13 mouse cellular contexts compared by ENCODE assay signal in the genomic region with DNA sequence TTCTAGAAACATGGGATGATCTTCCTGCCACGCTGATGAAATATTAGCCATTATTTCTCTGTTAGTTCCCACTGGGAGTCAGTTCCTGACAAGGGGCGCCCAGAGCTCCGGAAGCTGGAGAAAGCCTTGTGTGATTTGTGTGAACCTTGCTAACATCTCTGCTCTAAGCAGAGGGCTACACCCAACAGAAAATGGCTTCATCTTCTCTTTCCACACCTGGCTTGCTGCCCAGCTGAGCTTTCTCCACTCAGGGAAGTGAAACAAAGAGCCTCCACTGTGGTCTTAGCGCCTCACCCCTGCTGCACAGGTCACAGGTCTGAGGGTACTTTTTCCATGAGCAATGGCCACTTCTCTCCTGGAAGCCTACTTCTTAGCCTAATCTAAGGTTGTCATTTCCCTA.
DNase-seq lines count a peak whose midpoint lies in the region; ATAC-seq and TF ChIP-seq lines count a peak whose summit lies in the region.
"Had no signal": no experiment of that assay in that cellular context is flagged by ENCODE, and none has a peak within 500 bp of the region (broad histone marks: within the 10 kb centered on the region; RNA-seq: fewer than 3 reads in every experiment).

No protein-coding gene starts in this region.

- TF ChIP-seq CTCF in hindbrain, postnatal 0 days (IDR thresholded peaks at IDR 0.05; ENCODE audit: low read depth) = no peak
- TF ChIP-seq CTCF in kidney, postnatal 0 days (IDR thresholded peaks at IDR 0.05; ENCODE audit: low read depth) = no peak

- H3K9ac ChIP-seq in hindbrain, postnatal 0 days (replicated peaks; ENCODE audit: low read length) = no peak overlapping the region
- H3K9ac ChIP-seq in hindbrain, embryonic 14.5 days = no peak overlapping the region
- H3K9ac ChIP-seq in kidney, postnatal 0 days (ENCODE audit: low read depth, low read length) = no peak overlapping the region

- H3K36me3 ChIP-seq in hindbrain, postnatal 0 days (ENCODE audit: insufficient read depth, low read length) = no peaks in the 10 kb centered on the region
- H3K36me3 ChIP-seq in hindbrain, embryonic 14.5 days (replicated peaks; ENCODE audit: control insufficient read depth, insufficient read depth) = no peaks in the 10 kb centered on the region
- H3K36me3 ChIP-seq in kidney, postnatal 0 days (ENCODE audit: insufficient read depth, low read length) = no peaks in the 10 kb centered on the region

- no peak overlapping the region for H3K4me2 ChIP-seq in hindbrain, postnatal 0 days (ENCODE audit: low read depth, low read length)
- H3K4me2 ChIP-seq in hindbrain, embryonic 14.5 days (replicated peaks) = no peak overlapping the region
- H3K4me2 ChIP-seq in kidney, postnatal 0 days (ENCODE audit: low read length) = no peak overlapping the region

- 69% methylated on average over 4 of the region's 4 CpGs for WGBS in hindbrain, postnatal 0 days
- WGBS in hindbrain, embryonic 14.5 days = 85% methylated on average over 4 of the region's 4 CpGs
- WGBS in kidney, postnatal 0 days = 52% methylated on average over 4 of the region's 4 CpGs

- DNase-seq in hindbrain, postnatal 0 days (ENCODE audit: low spot score) = no peak
- DNase-seq in hindbrain, embryonic 14.5 days (ENCODE audit: low spot score) = no peak
- DNase-seq in A20 (ENCODE audit: low read depth, low spot score) = peak; percentile 41
- peak; percentile 32 for DNase-seq in adrenal gland, postnatal 14 days
- DNase-seq in kidney, postnatal 0 days (ENCODE audit: low spot score) = peak; percentile 12
- no peak for DNase-seq in gastrocnemius, postnatal 10 days
- DNase-seq in Muller cell, postnatal 12 days (ENCODE audit: inconsistent ontology term) = no peak
- no peak for DNase-seq in T-cell, adult 2 months (ENCODE audit: low spot score)
- DNase-seq: layer of hippocampus, adult 9-11 months; liver; spleen, adult 18-20 months; thymus, adult 2 months had no signal

- H3K9me3 ChIP-seq in hindbrain, postnatal 0 days (ENCODE audit: low read length) = no peaks in the 10 kb centered on the region
- H3K9me3 ChIP-seq in hindbrain, embryonic 14.5 days (ENCODE audit: control insufficient read depth, low read length) = no peaks in the 10 kb centered on the region
- no peaks in the 10 kb centered on the region for H3K9me3 ChIP-seq in kidney, postnatal 0 days (replicated peaks; ENCODE audit: low read length)

- ATAC-seq in hindbrain, postnatal 0 days = no peak
- no peak for ATAC-seq in hindbrain, embryonic 14.5 days (ENCODE audit: low FRiP score)
- no peak for ATAC-seq in kidney, postnatal 0 days (replicated peaks; ENCODE audit: low FRiP score, low read depth)

- H3K27ac ChIP-seq in hindbrain, postnatal 0 days = peak overlapping the region; percentile 3; the same call in 1 of the 2 replicates
- H3K27ac ChIP-seq in hindbrain, embryonic 14.5 days = no peak overlapping the region
- H3K27ac ChIP-seq in kidney, postnatal 0 days = no peak overlapping the region

- H3K27me3 ChIP-seq in hindbrain, postnatal 0 days (ENCODE audit: insufficient read depth, low read length) = no peaks in the 10 kb centered on the region
- no peaks in the 10 kb centered on the region for H3K27me3 ChIP-seq in hindbrain, embryonic 14.5 days (ENCODE audit: control insufficient read depth, insufficient read depth, low read length)
- no peaks in the 10 kb centered on the region for H3K27me3 ChIP-seq in kidney, postnatal 0 days (ENCODE audit: insufficient read depth, low read length)

- H3K4me1 ChIP-seq in hindbrain, postnatal 0 days (ENCODE audit: insufficient read depth, low read length) = 0 out of 2 replicates have a peak, but pooled peaks cover 5% of the 10 kb centered on the region
- peaks cover 16% of the 10 kb centered on the region for H3K4me1 ChIP-seq in hindbrain, embryonic 14.5 days (replicated peaks; ENCODE audit: control insufficient read depth, insufficient read depth, low read length)
- H3K4me1 ChIP-seq in kidney, postnatal 0 days (replicated peaks; ENCODE audit: insufficient read depth, low read length) = no peaks in the 10 kb centered on the region

- H3K4me3 ChIP-seq in hindbrain, postnatal 0 days (ENCODE audit: low read length) = no peak overlapping the region
- H3K4me3 ChIP-seq in hindbrain, embryonic 14.5 days (replicated peaks; ENCODE audit: low read length) = no peak overlapping the region
- H3K4me3 ChIP-seq in kidney, postnatal 0 days (replicated peaks; ENCODE audit: low read depth, low read length) = no peak overlapping the region
- H3K4me3 ChIP-seq: erythroblast, embryonic 14.5 days had no signal

Comparison
In these comparisons a context has a peak if more than half of its experiments do, and no peak if none do; other contexts are left out.
1. DNase-seq: peak in A20 (single experiment), adrenal gland, postnatal 14 days (single experiment) and kidney, postnatal 0 days (single experiment); none in hindbrain, postnatal 0 days (single experiment), hindbrain, embryonic 14.5 days (single experiment), gastrocnemius, postnatal 10 days (single experiment), Muller cell, postnatal 12 days (single experiment) and T-cell, adult 2 months (single experiment).